Mouse (Mus musculus): Measurements from ENCODE around the gene Stra6. TPM values are rescaled to one million over a fixed set of nuclear protein-coding genes. Genes with fewer than 3 reads are reported as not detected.
A peak's percentile ranks its signal among the peaks of the same experiment; 100 is the strongest.

Gene Stra6
- total RNA-seq, 2 experiments from 2014 or later: 9.3 to 12.9 TPM

DNA sequence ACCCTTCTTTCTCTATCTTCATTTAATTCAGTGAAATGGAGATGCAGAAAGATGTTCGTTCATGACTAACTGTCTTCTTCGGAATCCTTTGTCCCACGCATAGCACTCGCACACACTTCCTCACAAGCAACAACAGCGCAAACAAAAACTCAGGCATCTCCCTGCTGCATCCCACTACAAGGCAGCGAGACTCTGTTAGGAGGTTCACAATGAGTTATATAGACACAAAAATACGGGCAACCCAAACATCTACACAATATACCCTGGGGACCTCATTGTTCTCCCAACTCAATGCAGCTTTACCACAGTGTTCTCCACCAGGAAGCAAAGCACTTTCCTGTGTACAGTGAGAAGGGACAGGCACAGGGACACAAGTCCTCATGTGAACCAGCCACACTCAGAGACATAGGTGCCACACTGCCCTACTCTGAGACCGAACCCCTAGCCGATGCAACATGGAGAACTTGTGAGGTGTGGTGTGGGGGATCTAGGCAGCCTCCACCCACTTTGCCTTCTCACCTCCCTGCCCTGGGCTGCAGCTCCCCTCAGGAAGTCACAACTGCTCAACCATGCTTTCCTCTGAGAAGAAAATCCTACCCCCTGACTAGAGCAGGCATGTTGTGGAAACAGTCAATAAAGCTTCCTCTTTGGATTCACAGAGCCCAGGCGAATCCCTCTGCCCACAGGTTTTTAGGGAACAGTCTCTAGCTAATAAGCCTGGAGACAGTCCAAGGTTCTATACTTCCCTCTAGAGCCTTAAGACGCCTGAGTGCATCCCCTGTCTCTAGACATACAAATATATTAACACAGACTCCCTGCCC is 136.9 kb downstream of the Stra6 start:
- DNase-seq (ENCODE audit: extremely low spot score in 1 of 2, low spot score in 1 of 2): no peak

DNA sequence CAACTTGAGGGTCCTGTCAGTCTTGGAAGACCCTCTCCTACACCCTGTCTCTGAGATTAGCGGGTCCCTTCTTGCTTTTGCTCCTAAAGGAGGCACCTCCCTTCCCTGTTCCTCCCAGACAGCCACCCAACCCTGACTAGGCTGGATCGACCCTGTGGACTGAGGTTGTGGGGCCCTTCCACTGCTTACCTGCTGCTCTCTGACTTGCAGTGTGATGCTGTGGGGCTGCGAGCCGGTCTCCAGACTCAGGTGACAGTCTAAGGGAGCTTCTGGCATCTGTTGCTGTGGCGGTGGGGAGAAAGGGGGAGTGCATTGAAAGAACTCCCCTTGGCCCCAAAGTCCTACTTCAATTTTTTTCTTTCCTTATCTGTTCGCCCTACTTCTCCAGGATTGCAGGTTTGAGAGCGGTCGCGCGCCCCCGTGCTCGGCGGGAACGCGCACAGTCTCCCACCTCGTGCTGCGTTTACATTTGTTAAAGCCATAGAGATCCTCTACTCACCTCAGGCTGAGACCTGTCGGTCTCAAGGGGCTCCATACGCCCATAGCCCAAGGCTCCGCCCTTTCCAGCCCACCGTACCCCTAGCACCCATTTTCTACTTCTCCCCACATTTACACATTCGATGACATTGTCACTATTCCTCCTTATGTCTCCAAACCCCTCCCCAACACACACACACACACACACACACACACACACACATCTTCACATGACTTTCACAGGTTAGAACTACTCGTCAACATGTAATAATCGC is 137.7 kb downstream of the Stra6 start:
- DNase-seq (ENCODE audit: extremely low spot score in 1 of 2, low spot score in 1 of 2): peak in 1 of 2 experiments; percentile 40

DNA sequence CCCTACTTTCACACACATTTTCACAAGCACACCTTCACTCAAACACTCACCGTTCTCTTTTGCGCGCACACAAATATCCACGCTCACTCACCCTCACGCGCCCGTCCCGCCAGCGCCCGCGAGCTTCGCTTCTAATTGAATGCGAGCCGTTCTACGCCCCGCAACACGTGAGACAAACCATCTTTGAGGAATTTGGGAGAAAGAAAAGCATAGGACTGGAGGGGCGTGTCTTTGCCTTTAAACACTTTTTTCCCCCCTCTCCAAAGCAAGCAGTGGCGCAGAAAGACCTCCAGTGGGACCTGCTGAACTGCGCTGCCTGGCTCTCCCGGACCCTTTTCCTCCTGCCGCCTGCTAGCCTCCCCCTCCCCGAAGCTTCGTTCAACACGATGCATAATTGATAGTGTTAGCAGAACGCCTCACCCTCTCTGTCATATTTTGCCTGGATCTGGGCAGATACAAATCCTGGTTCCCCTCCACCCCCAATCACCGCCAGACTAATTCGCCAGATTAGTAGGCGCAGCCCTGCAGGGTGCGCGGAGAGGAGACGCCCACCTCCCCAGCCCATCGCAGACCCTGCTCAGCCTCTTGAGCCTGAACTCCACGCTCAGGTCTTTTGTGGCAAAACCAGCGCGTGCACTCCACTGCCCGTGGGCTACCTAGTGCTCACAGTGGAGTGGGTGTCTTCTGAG is 138.4 kb downstream of the Stra6 start:
- peak in 1 of 2 experiments; percentile 35 for DNase-seq (ENCODE audit: extremely low spot score in 1 of 2, low spot score in 1 of 2)

DNA sequence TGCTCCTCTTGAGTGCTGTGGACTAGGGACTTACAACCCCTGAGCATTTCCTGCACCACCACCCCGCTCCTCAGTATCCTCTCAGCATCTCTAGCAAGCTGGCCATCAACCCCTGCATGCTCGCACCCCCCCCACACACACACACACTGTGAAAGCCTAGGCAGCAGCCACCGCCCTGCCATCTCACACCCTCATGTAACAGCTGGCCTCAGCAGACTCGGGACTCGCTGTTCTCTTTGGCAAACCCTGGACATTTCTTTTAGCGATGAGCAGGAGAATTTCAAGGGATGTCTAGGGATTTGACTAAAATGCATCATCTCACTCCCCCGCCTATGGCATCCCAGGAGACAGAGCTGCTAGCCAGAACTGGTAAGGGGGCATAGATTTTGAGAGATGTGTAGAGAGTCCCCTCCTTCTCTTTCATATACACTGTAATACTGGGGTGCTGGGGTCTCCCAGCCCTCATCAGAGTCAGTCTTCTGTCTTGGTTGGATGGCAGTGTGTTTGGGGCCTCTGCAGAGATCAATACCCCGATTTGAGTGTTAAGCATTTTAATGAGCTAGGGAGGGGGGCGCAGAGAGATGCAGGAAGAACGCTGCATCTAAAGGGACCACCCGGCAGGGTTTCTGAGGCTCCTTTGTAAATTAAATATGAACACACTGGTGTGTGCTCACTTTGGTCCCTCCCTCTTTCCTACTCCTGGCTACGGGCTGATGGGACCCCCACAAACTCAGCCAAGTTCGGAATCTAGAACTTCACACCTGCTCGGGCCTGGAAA is 139.3 kb downstream of the Stra6 start:
- no peak for DNase-seq (ENCODE audit: extremely low spot score in 1 of 2, low spot score in 1 of 2)

Other genes starting within 250 kb of the Stra6 start
- gene Arid3b, start 227.0 kb upstream of the Stra6 start, total RNA-seq (2021): 1 to 10 TPM; 4.8 to 9.9 TPM
- 100 to 1,000 TPM; 100 to 101 TPM for gene Ubl7, start 152.8 kb upstream of the Stra6 start, total RNA-seq (2021)
- gene Sema7a, start 123.7 kb upstream of the Stra6 start, total RNA-seq (2021): 10 to 100 TPM; 83.9 to 92.6 TPM
- 1 to 10 TPM; 1.1 to 3.1 TPM for gene Cyp11a1, start 57.4 kb upstream of the Stra6 start, total RNA-seq (2021)
- gene Ccdc33, start 55.0 kb downstream of the Stra6 start, total RNA-seq (2021): 1 to 10 TPM in 1 of 2 experiments, under 1 TPM in 1; 0.49 to 2.4 TPM
- 10 to 100 TPM; 11.3 to 15.0 TPM for gene Islr, start 140.5 kb downstream of the Stra6 start, total RNA-seq (2021)
- 100 to 1,000 TPM; 152 TPM for gene Islr2, start 140.5 kb downstream of the Stra6 start, total RNA-seq (2021)
- gene Pml, start 186.0 kb downstream of the Stra6 start, total RNA-seq (2021): 10 to 100 TPM in 1 of 2 experiments, 1 to 10 TPM in 1; 8.4 to 11.0 TPM
- 10 to 100 TPM; 71.3 to 78.6 TPM for gene Stoml1, start 189.4 kb downstream of the Stra6 start, total RNA-seq (2021)
- gene Loxl1, start 249.4 kb downstream of the Stra6 start, total RNA-seq (2021): 1 to 10 TPM; 3.1 to 4.0 TPM